Mouse (Mus musculus) hindlimb bud, embryonic 11.5 days (tissue): ENCODE results near the gene Frem2.

ENCODE experiments used
- DNase-seq: peaks from one replicate; pipeline ENCODE4 v3.0.0-alpha.2; 2012; ENCODE audit warnings: low read depth, low spot score; ENCODE audit errors: extremely low spot score

Gene Frem2

GRCm38 (mm10) chr3:53474179-53474578, 183.0 kb downstream of the Frem2 start:
- no peak for DNase-seq

DNA sequence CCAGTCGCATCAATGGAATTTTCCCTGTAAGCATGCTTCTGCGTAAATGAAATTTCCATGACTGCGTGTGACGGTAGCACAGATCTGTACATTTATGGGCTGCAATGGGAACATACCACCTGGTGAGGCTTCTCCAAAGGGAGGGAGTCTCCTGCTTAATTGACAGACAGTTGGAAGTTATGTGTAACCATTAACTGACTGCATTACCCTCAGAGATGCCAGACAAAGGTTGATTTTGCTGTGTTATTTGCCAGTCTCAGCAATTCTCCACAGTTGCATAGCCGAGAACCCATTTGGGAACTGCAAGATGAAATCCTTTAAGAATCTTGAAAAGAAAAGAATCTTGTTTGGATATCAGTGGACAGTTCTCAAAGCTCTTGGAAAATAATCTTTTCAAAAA, 185.1 kb downstream of the Frem2 start:
- no peak for DNase-seq

DNA sequence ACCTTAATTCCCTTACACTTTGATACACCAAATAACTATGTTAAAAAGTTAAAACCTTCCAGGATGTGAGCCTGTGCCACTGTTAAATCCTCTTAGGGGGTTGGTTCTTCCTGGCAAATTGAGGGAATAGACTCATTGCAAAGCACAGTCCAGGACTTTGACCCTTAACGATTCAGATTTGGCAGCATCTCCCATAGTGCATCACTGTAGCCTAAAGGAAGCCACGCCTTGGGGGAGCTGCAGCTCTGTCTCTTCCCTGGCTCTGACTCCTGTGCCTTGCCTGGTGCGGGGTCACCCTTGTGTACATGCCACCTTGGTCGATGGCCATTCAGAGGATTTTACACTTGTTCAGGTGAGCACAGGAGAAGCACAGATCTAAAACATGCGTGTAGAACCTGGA, 187.5 kb downstream of the Frem2 start:
- DNase-seq: no peak

GRCm38 (mm10) chr3:53467356-53467755, 189.8 kb downstream of the Frem2 start:
- DNase-seq: no peak

GRCm38 (mm10) chr3:53466481-53466880, 190.7 kb downstream of the Frem2 start:
- no peak for DNase-seq

GRCm38 (mm10) chr3:53465330-53465729, 191.8 kb downstream of the Frem2 start:
- DNase-seq: no peak

GRCm38 (mm10) chr3:53464146-53464698, 192.9 kb downstream of the Frem2 start:
- DNase-seq: peak; percentile 26
